Mouse (Mus musculus) c-Kit-positive CD71-positive TER-119-negative erythroid progenitor cells, embryonic 14.5 days (primary cell): ENCODE measurements at regions not wholly inside any gene's neighbourhood (a gene's known extent, or its start where the extent isn't known, plus 50 kb on each side); places are given as distances from the start of the nearest gene placed in this dataset.
"Not testable (repeated sequence)": the region's sequence is repeated elsewhere in the genome, so short reads cannot be mapped to it uniquely, and the experiment has no call there.

Source experiments
- DNase-seq: peaks from one replicate; pipeline ENCODE4 v3.0.0-alpha.2; 2013; ENCODE audit warnings: low read depth

GRCm38 (mm10) chr10:117461261-117461660 is 81.4 kb upstream of the Cpsf6 start:
- no peak for DNase-seq

- no peak for DNase-seq
Measured at GRCm38 (mm10) chr10:117460366-117460730, 80.5 kb upstream of the Cpsf6 start.

DNA sequence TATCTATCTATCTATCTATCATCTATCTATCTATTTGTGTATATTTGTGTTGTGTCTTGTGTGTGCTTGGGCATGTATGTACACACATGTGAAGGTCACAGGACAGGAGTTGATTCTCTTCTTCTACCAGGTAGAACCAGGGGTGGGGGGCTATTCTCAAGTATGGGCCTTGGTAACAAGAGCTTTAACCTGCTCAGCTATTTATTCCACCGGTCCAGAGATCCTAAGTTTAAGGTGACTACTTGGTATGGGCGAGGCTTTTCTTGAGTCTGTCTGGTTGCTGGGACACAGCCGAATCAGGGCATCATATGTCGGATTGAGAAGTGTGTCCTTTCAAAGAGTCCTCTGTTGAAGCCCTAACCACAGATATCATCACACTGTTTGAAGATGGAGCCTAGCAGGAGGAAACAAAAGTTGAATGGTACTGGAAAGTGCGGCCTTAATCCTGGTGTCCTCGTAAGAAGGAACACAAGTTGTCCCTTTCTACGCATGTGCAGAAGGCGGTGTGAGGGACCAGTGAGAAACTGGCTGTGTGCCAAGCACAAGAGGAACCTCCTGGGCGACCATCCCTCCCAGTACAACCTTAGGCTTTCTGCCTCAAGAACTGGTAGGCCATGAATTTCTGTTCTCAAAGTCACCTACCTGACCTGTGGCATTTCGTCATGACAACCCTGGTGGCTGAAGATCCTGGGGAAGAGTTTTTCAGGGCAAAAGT is 80.0 kb upstream of the Cpsf6 start:
- DNase-seq, result no peak

DNA sequence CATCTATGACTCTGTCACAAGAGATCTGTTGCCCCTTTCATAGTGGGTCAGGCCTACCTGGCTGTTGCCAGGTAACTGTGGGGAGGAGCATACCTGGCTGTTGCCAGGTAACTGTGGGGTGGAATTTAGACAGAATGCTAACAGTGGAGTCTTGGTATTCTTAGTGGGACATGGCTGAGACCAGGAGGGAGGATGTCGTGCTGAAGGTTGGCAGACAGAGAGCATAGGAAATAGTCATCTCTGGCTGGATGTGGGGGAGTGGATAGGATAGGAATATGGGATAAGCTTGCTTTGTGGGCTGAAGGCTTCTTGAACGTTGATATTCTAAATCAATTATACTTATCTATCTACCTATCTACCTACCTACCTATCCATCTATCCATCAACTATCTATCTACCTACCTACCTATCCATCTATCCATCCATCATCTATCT is 79.2 kb upstream of the Cpsf6 start:
- DNase-seq, result no peak

DNA sequence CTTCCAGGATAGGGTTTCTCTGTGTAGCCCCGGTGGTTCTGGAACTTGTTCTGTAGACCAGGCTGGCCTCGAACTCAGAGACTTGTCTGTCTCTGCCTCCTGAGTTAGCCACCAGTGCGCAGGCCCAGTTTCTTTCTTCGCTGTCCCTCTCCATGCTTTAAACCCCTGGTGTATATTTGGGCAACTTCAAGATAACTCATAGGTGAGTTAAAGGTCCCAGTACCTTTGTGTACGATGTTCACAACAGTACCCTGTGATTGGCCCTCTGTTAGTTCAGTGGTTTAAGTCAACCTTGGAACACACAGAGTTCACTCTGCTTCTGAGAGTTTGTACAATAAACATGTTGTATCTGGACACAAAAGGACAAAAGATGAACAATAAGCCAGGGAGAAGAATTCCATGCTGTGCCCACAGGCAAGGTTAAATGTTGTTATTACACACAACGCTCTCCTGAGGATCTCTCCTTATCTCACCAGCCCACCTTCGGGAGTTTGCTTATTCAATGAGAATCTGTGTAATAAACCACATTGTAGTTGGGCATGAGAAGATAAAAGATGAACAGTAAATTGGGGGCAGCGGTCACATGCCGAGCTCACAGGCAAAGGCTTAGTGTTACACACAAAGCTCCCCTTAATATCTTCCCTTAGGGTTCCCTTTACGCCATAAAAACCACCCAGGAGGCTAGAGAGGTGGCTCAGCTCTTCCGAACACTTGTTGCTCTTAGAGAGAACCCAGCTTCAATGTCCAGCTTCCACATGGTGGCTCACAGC is 78.6 kb upstream of the Cpsf6 start:
- no peak for DNase-seq

GRCm38 (mm10) chr10:117457701-117457950 is 77.8 kb upstream of the Cpsf6 start:
- DNase-seq, result no peak

DNA sequence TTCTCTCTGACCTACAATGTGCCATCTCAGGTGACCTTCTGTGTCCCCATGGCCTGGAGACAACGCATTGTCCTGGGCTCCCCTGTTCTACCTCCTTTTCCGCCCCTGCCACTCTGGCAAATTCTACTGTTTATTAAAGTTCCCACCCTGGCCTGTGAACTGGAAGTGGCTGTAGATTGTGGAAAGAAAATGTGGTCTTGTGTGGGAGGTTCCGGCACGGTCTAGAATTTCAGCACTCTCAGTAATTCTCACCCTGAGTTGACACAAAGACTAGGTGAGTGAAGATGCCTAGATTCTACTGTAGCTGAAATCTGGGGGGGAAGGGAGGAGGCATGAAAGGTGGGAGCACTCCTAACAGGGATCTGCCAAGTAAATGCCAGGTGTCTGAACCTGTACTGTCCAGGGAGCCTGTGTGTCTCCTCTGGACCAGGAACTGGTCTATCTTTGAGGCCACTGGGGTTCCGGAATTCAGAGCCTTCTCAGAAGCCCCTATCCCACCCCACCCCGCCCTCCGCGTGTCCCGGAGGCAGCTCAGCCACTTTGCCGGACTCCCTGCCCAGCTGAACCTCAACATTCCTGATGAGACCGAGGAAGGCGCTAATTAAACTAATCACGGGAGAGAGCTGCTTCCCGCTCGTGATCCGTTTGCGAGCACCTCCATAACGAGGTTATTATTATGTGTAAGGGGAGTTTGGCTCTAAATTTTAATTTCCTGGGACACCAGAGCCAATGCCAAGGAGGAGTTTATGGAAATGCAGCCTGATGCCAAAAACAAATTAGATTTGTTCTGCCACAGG is 77.3 kb upstream of the Cpsf6 start:
- DNase-seq, result no peak

- DNase-seq, result no peak
Measured at GRCm38 (mm10) chr10:117456427-117456826, 76.6 kb upstream of the Cpsf6 start.

DNA sequence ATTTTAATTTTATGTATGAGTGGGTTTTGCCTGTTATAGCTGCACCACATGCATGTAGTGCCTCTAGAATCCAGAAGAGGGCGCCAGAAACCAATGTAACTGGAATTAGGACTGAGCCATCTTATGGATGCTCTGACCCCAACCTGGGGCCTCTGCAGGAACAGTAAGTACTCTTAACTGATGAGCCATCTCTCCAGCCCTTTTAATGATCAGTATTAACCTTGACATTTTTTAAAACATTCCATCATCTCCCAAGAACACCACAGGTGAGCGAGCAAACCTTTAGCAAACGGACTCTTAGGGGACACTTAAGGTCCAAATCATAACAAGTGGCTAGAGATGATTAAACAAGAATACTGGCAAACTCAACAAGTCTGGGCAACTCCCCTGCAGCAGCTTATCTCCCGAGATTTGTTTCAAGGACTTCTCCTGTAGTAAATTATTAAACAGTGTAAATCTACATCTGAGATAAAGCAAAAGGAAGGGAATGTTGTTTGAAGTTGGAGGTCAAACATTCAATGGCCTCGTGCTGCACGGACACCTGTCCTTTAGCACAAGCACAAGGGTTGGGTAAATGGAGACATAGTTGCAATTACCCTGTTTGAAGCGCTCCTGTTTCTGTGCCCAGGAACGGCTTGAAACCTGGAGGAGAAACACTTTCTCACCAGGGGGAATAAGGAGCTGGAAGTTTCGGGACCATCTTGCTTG is 75.9 kb upstream of the Cpsf6 start:
- peak; percentile 35 for DNase-seq

- DNase-seq, result no peak
Measured at GRCm38 (mm10) chr10:117454711-117455591, 75.1 kb upstream of the Cpsf6 start.

DNA sequence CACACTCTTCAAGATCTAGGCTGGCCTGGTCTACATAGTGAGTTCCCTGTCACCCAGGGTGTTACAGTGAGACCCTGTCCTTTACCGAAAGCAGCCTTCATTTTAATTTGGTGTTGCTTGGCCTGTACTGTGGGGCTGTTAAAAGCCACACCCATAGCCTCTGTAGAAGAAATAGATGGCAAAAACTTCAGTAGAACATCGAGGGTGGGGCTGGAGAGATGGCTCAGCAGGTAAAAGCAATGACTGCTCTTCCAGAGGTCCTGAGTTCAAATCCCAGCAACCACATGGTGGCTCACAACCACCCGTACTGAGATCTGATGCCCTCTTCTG is 74.3 kb upstream of the Cpsf6 start:
- DNase-seq, result no peak

DNA sequence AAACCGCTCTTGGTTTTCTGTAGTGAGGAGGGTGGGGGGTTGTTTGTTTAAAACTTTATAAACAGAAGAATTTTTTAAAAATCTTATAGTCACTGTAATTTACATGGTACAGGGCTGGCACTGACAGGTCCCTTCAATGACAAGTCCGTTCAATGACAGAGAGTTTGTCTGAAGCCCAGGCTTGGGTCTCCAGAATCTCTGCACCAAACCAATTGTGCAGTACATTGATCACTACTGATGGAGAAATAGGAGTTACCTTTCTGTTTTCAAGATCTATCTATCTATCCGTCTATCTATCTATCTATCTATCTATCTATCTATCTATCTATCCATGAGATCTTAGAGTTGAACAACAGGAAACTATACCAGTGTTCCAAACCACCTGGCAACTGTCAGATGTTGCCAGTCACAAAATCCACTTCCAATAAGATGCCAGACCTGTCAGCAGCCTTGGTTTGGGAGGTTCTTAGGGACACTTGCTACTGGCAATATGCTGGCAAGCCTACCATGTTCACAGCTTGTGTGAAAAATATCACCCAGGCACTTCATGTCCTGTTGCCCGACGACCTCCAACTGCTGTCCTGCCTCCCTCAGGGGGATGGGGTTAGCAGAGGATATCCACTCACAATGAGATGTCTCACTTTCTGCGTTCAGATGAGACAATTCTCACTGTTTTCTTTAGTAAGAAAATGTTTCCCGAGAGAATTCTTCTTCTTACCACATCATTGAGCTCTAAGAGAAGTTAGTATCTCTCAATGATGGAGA is 73.8 kb upstream of the Cpsf6 start:
- no peak for DNase-seq

DNA sequence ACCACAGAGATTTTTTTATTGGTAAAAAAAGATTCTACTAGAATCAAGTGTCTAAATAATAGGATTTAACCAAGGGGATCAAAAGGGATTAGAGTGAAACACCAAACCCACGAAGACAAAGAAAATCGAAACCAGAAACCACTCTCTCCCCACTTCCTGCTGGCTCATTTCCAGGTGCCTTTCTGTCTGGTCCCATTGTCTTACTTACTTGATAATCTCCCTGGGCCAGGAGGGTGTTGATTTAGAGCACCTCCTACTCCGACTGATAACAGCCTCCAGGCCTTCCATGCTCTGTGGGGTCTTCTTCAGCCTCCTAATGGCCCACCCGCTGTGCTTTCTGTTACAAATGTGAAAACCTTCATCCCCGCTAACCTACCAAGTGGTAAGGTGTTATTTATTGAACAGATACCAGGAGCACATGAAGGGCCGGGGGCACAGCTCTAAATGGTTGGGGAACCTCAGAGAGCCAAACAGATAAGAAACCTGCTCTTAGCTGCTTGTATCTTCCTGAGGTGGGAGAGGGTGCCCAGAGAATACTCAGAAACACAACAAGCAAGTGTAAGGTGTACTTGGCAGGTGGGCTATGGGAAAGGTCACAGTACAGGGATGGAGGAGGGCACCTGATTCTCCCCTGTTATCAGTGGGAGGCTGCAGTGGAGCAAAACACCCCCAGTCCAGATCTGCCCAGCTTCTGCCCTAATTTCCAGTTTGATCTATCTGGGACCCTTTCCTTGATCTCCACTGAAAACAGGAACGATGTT is 72.6 kb upstream of the Cpsf6 start:
- no peak for DNase-seq

DNA sequence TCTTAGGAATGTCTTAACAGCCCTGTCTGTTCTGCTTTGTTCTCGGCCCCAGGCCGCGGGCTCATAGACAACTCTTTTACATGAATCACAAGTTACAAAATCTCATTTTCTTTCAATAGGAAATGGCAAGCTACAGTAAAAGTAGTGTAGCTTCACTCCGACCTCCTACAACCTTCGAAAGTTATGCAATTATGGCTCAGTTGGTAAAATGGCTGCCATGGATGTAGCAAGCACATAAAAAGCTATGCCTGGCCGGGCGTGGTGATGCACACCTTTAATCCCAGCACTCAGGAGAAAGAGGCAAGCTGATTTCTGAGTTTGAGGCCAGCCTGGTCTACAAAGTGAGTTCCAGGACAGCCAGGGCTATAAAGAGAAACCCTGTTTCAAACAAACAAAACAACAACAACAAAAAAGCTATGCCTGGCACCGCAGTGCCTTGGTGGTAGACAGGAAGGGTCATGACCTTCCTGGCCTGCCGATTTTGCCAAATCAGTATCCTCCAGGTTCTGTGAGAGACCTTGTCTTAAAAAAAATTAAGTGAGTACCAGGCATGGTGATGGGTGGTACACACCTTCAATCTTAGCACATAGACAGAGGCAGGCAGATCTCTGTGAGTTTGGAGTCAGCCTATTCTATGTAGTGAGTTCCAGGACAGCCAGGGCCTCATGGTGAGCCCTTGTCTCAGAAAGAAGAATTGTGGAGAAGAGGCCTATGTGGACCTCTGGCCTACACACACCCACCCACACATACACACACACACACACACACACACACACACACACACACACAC is 71.8 kb upstream of the Cpsf6 start:
- no peak for DNase-seq

DNA sequence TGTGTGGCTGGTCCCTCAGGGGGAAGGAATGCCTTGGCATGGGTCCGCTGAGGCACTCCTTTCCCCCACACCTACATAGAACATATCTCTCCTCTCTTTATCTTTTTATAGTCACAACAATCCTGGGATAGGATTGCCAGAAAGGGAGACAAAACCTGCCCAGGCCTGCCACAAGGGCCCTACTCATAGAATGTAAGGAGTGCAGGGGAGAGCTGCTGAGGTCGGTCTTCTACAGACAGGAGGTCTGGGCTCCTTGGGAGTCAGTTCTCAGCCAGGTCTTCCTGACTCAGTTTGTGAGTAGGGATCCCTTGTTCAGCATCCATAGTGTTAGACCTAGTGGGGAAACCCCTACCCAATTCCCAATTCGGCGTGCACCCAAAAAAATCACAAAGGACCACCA is 70.8 kb upstream of the Cpsf6 start:
- no peak for DNase-seq

- DNase-seq, result no peak
Measured at GRCm38 (mm10) chr10:117450240-117450569, 70.4 kb upstream of the Cpsf6 start.

DNA sequence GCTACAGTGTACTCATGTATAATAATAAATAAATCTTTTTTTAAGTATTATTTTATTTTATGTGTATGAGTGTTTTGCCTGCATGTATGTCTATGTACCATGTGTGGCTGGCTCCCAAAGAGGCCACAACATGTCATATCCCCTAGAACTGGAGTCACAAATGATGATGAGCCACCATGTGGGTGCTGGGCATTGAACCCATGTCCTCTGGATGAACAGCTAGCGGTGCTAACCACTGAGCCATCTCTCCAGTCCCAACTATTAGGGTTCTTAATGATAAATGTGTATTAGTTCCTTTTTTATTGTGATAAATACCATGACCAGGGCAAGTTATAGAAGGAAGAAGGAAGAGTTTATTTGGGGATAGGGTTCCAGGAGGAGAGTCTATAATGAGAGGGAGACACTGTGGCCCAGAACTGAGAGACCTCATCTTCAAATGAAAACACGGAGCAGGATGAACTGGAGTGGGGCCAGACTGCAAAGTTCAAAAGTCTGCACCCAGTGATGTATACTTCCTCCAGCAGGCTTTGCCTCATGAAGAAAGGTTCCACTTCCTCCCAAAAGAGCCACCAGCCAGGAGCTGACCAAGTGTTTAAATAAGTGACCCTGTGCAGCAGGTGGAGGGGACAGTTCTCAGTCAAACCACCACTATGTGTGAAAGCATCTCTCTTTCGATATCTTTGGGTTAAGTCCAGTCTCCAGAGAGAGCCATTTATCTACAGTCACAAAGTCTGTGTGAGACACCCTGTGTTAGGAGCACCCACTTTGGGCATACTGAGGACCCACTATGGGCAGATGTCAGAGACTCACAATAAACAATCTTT is 69.8 kb upstream of the Cpsf6 start:
- no peak for DNase-seq

- DNase-seq, result not testable (repeated sequence)
Measured at GRCm38 (mm10) chr10:117448783-117449182, 69.0 kb upstream of the Cpsf6 start.

DNA sequence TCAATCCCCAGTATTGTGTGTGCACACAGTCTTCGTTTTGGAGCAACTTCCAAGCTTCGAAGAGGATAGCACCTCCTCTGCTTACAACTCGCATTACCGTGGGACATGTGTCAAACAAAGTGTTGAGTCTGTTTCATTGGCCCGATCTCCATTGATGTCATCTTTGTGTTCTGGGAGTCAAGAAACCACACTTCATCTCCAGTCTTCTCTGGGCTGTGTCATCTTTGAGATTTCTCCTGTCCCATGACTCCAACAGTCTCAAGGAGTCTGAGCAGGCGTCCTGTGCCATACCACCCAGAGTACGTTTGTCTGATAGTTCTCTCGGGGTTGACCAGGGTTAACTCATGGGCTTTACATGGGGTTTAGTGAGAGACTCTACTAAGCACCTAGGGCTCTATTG is 67.8 kb upstream of the Cpsf6 start:
- no peak for DNase-seq
